Mouse (Mus musculus): Measurements from ENCODE around the gene Ptpn6. TPM values are rescaled to one million over a fixed set of nuclear protein-coding genes. Genes with fewer than 3 reads are reported as not detected.

Ptpn6 gene
- 49.5 and 50.3 TPM in 2 replicates for polyA plus RNA-seq (2014; fragmentation: Nextera tagmentation; extraction: Ambion mirVana)

DNA sequence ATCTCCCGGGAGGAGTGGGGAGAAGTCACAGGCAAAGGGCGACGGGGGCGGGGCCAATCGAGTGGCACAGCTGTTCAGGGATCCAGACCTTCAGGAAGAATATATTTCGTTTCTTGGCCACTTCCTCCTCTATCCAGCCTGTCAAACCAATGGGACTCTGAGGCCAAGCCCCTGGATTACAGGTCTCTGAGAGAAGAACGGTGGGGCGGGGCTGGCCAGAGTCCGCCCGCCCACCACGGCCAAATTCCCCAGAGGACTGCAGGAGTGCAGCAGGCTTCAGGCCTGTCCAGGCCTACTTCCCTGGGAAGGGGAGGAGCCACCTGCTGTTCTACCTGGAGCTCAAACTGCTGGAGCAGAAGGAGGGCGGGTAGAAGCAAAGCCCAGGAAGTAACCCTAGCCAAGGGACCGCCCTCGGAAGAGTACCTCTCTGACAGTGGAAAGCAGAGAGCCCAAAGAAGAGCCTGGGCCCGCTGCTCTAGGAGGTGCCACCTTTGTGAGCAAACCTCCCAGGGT lies at the start of gene Ptpn6:
TSS of gene Ptpn6 (minus strand) at position 204 of the 513 bp plus-strand sequence.
- 28% methylated on average over 15 of the region's 15 CpGs for WGBS
- H3K4me3 ChIP-seq (ENCODE audit: low read depth, low read length), result peak within 1 kb of the TSS; percentile 30

GRCm38 (mm10) chr6:124787722-124788121 lies 49.2 kb upstream of the Ptpn6 start:
- no peak overlapping the region for H3K4me3 ChIP-seq (ENCODE audit: low read depth, low read length)
- WGBS, result 77% methylated on average over 10 of the region's 10 CpGs
- H3K4me2 ChIP-seq, result no peak overlapping the region
- H3K27me3 ChIP-seq (replicated peaks; ENCODE audit: control insufficient read depth, insufficient read depth, low read length), result no peaks in the 10 kb centered on the region
- ATAC-seq (replicated peaks; ENCODE audit: low FRiP score), result no peak
- H3K9me3 ChIP-seq (ENCODE audit: control insufficient read depth, low read length), result no peaks in the 10 kb centered on the region
- no peak for DNase-seq (ENCODE audit: low spot score)
- no peaks in the 10 kb centered on the region; the same call in 1 of the 2 replicates for H3K4me1 ChIP-seq (replicated peaks; ENCODE audit: control insufficient read depth, insufficient read depth, low read length)
- no peak overlapping the region for H3K27ac ChIP-seq (ENCODE audit: low read depth, low read length)
- no peak overlapping the region for H3K9ac ChIP-seq (ENCODE audit: low read depth, low read length)
- no peaks in the 10 kb centered on the region for H3K36me3 ChIP-seq (ENCODE audit: control insufficient read depth, insufficient read depth, low read length)

More for the DNA sequence above, at the start of gene Ptpn6:
- no peaks in the 10 kb centered on the region for H3K9me3 ChIP-seq (ENCODE audit: control insufficient read depth, low read length)
- H3K36me3 ChIP-seq (ENCODE audit: control insufficient read depth, insufficient read depth, low read length), result no peaks in the 10 kb centered on the region
- peaks cover 29% of the 10 kb centered on the region for H3K4me1 ChIP-seq (replicated peaks; ENCODE audit: control insufficient read depth, insufficient read depth, low read length)
- H3K27ac ChIP-seq (ENCODE audit: low read depth, low read length), result peak within 1 kb of the TSS; percentile 97
- no peaks in the 10 kb centered on the region for H3K27me3 ChIP-seq (replicated peaks; ENCODE audit: control insufficient read depth, insufficient read depth, low read length)
- H3K9ac ChIP-seq (ENCODE audit: low read depth, low read length), result peak within 1 kb of the TSS; percentile 46
- no peak for DNase-seq (ENCODE audit: low spot score)
- peak within 1 kb of the TSS; percentile 53 for H3K4me2 ChIP-seq
- ATAC-seq (replicated peaks; ENCODE audit: low FRiP score), result no peak

- H3K27ac ChIP-seq (ENCODE audit: low read depth, low read length), result no peak overlapping the region
- H3K36me3 ChIP-seq (ENCODE audit: control insufficient read depth, insufficient read depth, low read length), result no peaks in the 10 kb centered on the region
- no peak overlapping the region for H3K9ac ChIP-seq (ENCODE audit: low read depth, low read length)
- no peak overlapping the region for H3K4me3 ChIP-seq (ENCODE audit: low read depth, low read length)
- no peaks in the 10 kb centered on the region for H3K9me3 ChIP-seq (ENCODE audit: control insufficient read depth, low read length)
- ATAC-seq (replicated peaks; ENCODE audit: low FRiP score) (no peak), DNase-seq (ENCODE audit: low spot score) (no peak)
- no peaks in the 10 kb centered on the region for H3K27me3 ChIP-seq (replicated peaks; ENCODE audit: control insufficient read depth, insufficient read depth, low read length)
- H3K4me1 ChIP-seq (replicated peaks; ENCODE audit: control insufficient read depth, insufficient read depth, low read length), result no peaks in the 10 kb centered on the region; the same call in 1 of the 2 replicates
- 47% methylated on average over 8 of the region's 8 CpGs for WGBS
- H3K4me2 ChIP-seq, result no peak overlapping the region
These were observed 48.4 kb upstream of the Ptpn6 start for GRCm38 (mm10) chr6:124786756-124787420.

- H3K4me1 ChIP-seq (replicated peaks; ENCODE audit: control insufficient read depth, insufficient read depth, low read length), result no peaks in the 10 kb centered on the region
- H3K9ac ChIP-seq (ENCODE audit: low read depth, low read length), result no peak overlapping the region
- H3K4me2 ChIP-seq, result peak overlapping the region; percentile 39; the same call in 1 of the 2 replicates
- ATAC-seq (replicated peaks; ENCODE audit: low FRiP score), result no peak
- WGBS, result 22% methylated on average over 6 of the region's 6 CpGs
- peak overlapping the region; percentile 23 for H3K4me3 ChIP-seq (ENCODE audit: low read depth, low read length)
- DNase-seq (ENCODE audit: low spot score), result no peak
- H3K27me3 ChIP-seq (replicated peaks; ENCODE audit: control insufficient read depth, insufficient read depth, low read length), result peaks cover 32% of the 10 kb centered on the region
- no peaks in the 10 kb centered on the region for H3K9me3 ChIP-seq (ENCODE audit: control insufficient read depth, low read length)
- no peak overlapping the region for H3K27ac ChIP-seq (ENCODE audit: low read depth, low read length)
- no peaks in the 10 kb centered on the region for H3K36me3 ChIP-seq (ENCODE audit: control insufficient read depth, insufficient read depth, low read length)
These were observed 43.9 kb upstream of the Ptpn6 start for GRCm38 (mm10) chr6:124782436-124782835.

- no peaks in the 10 kb centered on the region for H3K4me1 ChIP-seq (replicated peaks; ENCODE audit: control insufficient read depth, insufficient read depth, low read length)
- H3K27ac ChIP-seq (ENCODE audit: low read depth, low read length), result no peak overlapping the region
- no peaks in the 10 kb centered on the region for H3K9me3 ChIP-seq (ENCODE audit: control insufficient read depth, low read length)
- H3K4me2 ChIP-seq, result no peak overlapping the region
- H3K9ac ChIP-seq (ENCODE audit: low read depth, low read length), result no peak overlapping the region
- H3K27me3 ChIP-seq (replicated peaks; ENCODE audit: control insufficient read depth, insufficient read depth, low read length), result peaks cover 32% of the 10 kb centered on the region
- H3K4me3 ChIP-seq (ENCODE audit: low read depth, low read length), result no peak overlapping the region
- no peak for ATAC-seq (replicated peaks; ENCODE audit: low FRiP score)
- no peaks in the 10 kb centered on the region for H3K36me3 ChIP-seq (ENCODE audit: control insufficient read depth, insufficient read depth, low read length)
- 85% methylated on average over 7 of the region's 7 CpGs for WGBS
- no peak for DNase-seq (ENCODE audit: low spot score)
These were observed 42.4 kb upstream of the Ptpn6 start for GRCm38 (mm10) chr6:124780917-124781316.

DNA sequence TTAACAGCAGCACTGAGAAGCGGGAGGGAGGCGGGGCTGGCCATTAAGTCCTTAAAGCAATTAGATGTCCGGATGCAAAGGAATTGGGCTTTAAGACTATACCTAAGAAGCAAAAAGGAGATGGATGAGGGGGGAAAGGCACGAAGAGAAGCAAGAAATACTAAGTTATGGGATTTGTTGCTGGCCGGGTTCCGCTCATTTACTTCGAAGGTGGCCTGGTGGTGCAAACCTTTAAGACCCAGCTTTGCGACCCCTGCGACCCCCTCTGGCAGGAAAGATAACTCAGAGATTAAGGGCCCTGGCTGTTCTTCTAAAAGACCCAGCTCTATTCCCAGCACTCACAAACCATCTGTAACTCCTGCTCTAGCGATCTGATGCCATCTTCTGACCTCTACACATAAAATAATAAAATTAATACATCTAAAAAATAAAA lies 41.5 kb upstream of the Ptpn6 start:
- Histone ChIP-seq H3K9me3 (ENCODE audit: control insufficient read depth, low read length) (no peaks in the 10 kb centered on the region), H3K36me3 (ENCODE audit: control insufficient read depth, insufficient read depth, low read length) (no peaks in the 10 kb centered on the region), H3K4me3 (ENCODE audit: low read depth, low read length) (peak overlapping the region; percentile 41), H3K4me2 (peak overlapping the region; percentile 66), H3K27me3 (replicated peaks; ENCODE audit: control insufficient read depth, insufficient read depth, low read length) (peaks cover 32% of the 10 kb centered on the region), H3K4me1 (replicated peaks; ENCODE audit: control insufficient read depth, insufficient read depth, low read length) (no peaks in the 10 kb centered on the region), H3K27ac (ENCODE audit: low read depth, low read length) (no peak overlapping the region), H3K9ac (ENCODE audit: low read depth, low read length) (no peak overlapping the region)
- 10% methylated on average over 10 of the region's 10 CpGs for WGBS
- DNase-seq (ENCODE audit: low spot score) (no peak), ATAC-seq (replicated peaks; ENCODE audit: low FRiP score) (no peak)

- Histone ChIP-seq H3K36me3 (ENCODE audit: control insufficient read depth, insufficient read depth, low read length) (no peaks in the 10 kb centered on the region), H3K4me1 (replicated peaks; ENCODE audit: control insufficient read depth, insufficient read depth, low read length) (no peaks in the 10 kb centered on the region), H3K4me3 (ENCODE audit: low read depth, low read length) (peak within 1 kb of the TSS; percentile 41), H3K9me3 (ENCODE audit: control insufficient read depth, low read length) (no peaks in the 10 kb centered on the region), H3K27ac (ENCODE audit: low read depth, low read length) (no peak within 1 kb of the TSS), H3K4me2 (peak within 1 kb of the TSS; percentile 66), H3K9ac (ENCODE audit: low read depth, low read length) (no peak within 1 kb of the TSS), H3K27me3 (replicated peaks; ENCODE audit: control insufficient read depth, insufficient read depth, low read length) (peaks cover 32% of the 10 kb centered on the region)
- DNase-seq (ENCODE audit: low spot score) (peak; percentile 55), ATAC-seq (replicated peaks; ENCODE audit: low FRiP score) (no peak)
- 2% methylated on average over 23 of the region's 23 CpGs for WGBS
These were observed 40.9 kb upstream of the Ptpn6 start, which contains the start of gene Lrrc23 for GRCm38 (mm10) chr6:124779222-124779983. TSS of gene Lrrc23 (minus strand) at chr6:124779727.

DNA sequence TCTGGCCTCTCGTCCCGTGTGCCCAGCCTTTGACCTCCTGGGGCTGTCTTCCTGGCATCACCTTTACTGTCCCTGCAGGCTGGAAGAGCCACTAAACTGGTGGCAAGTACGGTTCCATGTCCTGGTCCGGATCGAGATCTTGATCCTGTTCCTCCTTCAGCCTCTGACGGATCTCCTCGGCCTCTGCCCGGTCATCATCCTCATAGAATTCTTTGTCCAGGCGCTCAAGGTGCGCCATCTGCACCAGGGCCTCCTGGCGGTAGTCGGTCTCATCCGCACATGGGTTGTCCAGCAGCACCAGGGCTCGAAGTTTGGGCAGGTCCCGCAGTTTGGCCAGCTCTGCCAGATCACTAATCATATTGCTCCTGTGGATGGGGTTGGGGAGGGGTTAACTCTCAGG lies 32.0 kb upstream of the Ptpn6 start:
- no peak overlapping the region for H3K9ac ChIP-seq (ENCODE audit: low read depth, low read length)
- H3K9me3 ChIP-seq (ENCODE audit: control insufficient read depth, low read length), result no peaks in the 10 kb centered on the region
- peaks cover 25% of the 10 kb centered on the region for H3K4me1 ChIP-seq (replicated peaks; ENCODE audit: control insufficient read depth, insufficient read depth, low read length)
- WGBS, result 72% methylated on average over 15 of the region's 15 CpGs
- no peak for DNase-seq (ENCODE audit: low spot score)
- no peak overlapping the region for H3K27ac ChIP-seq (ENCODE audit: low read depth, low read length)
- no peak overlapping the region for H3K4me2 ChIP-seq
- H3K27me3 ChIP-seq (replicated peaks; ENCODE audit: control insufficient read depth, insufficient read depth, low read length), result peaks cover 36% of the 10 kb centered on the region
- no peak for ATAC-seq (replicated peaks; ENCODE audit: low FRiP score)
- no peaks in the 10 kb centered on the region for H3K36me3 ChIP-seq (ENCODE audit: control insufficient read depth, insufficient read depth, low read length)
- H3K4me3 ChIP-seq (ENCODE audit: low read depth, low read length), result no peak overlapping the region

All from liver, embryonic 11.5 days (tissue).